In the genomic region with DNA sequence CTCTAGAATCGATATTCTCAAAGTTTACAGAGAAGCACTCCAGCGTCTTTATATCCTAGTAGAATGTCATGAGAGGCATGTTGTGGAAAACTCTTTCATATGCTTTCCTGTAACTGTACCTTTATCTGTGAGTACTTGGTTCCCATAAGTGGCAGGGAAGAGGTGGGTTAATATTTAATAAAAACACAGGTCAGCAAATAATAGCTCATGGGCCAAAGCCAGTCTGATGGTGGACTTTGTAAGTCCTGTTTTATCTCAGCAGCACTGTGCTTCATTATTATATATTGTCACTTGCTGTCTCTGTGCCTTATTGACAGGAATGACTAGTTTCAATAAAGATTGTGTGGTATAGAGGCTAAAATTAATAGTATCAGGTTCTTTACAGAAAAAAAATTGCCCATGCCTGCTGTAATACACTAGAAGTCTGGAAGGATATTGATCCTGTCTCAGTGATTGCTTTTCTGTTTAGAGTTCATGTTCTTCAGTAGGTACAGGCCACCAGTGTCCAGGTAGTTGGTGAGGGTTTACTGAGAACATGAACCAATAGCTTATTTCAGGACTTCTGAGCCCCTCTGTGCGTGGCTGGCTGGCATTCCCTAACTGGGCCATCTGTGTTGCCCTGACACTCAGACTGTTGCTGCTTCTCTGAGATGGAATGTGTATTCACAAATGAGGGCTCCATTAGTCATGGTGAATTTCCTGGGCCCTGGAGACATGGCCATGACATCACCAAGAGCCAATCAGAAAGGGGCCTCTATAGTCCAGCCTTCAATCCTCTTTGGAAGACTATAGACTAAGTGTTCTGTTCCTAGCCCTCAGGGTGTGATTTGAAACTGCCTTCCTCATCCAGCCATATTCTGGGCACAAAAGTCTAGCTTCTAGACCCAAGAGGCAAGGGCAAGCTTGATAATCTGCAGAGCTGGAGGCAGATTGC, we compare ENCODE assay signal across 9 mouse cellular contexts.
DNase-seq lines count a peak whose midpoint lies in the region; ATAC-seq and TF ChIP-seq lines count a peak whose summit lies in the region.
"Had no signal": no experiment of that assay in that cellular context is flagged by ENCODE, and none has a peak within 500 bp of the region (broad histone marks: within the 10 kb centered on the region; RNA-seq: fewer than 3 reads in every experiment).

No protein-coding gene starts in this region.

- TF ChIP-seq CTCF in midbrain, postnatal 0 days (IDR thresholded peaks at IDR 0.05) = no peak

- DNase-seq in layer of hippocampus, adult 18-20 months (ENCODE audit: low spot score in 2 of 2) = peak; percentile 7 to 46
- no peak for DNase-seq in layer of hippocampus, postnatal 25 days (ENCODE audit: extremely low spot score in 1 of 2, low spot score in 1 of 2)
- DNase-seq in embryonic facial prominence, embryonic 14.5 days (ENCODE audit: low spot score) = peak; percentile 86
- DNase-seq in midbrain, postnatal 0 days (ENCODE audit: low spot score) = peak; percentile 87
- DNase-seq in thymus, postnatal 14 days = no peak
- DNase-seq in right cerebral cortex, postnatal 36 days (ENCODE audit: low spot score in 2 of 2) = no peak

- peak overlapping the region; percentile 57 for H3K27ac ChIP-seq in embryonic facial prominence, embryonic 14.5 days (replicated peaks; ENCODE audit: low read depth, low read length)
- peak overlapping the region; percentile 84 for H3K27ac ChIP-seq in kidney, embryonic 15.5 days
- H3K27ac ChIP-seq in midbrain, postnatal 0 days (ENCODE audit: low read depth, low read length) = no peak overlapping the region
- H3K27ac ChIP-seq: macrophage had no signal

- H3K36me3 ChIP-seq in embryonic facial prominence, embryonic 14.5 days (ENCODE audit: control insufficient read depth, insufficient read depth, low read length) = no peaks in the 10 kb centered on the region
- H3K36me3 ChIP-seq in kidney, embryonic 15.5 days = no peaks in the 10 kb centered on the region
- no peaks in the 10 kb centered on the region for H3K36me3 ChIP-seq in midbrain, postnatal 0 days (ENCODE audit: insufficient read depth, low read length)

- H3K4me2 ChIP-seq in embryonic facial prominence, embryonic 14.5 days (ENCODE audit: low read depth, low read length) = no peak overlapping the region
- no peak overlapping the region for H3K4me2 ChIP-seq in kidney, embryonic 15.5 days
- H3K4me2 ChIP-seq in midbrain, postnatal 0 days (ENCODE audit: low read depth, low read length, poor library complexity, severe bottlenecking) = no peak overlapping the region

- no peak overlapping the region for H3K4me3 ChIP-seq in embryonic facial prominence, embryonic 14.5 days (ENCODE audit: low read depth, low read length)
- no peak overlapping the region for H3K4me3 ChIP-seq in kidney, embryonic 15.5 days (replicated peaks)
- H3K4me3 ChIP-seq in midbrain, postnatal 0 days (ENCODE audit: low read depth, low read length) = no peak overlapping the region

- ATAC-seq in embryonic facial prominence, embryonic 14.5 days (ENCODE audit: low read depth) = peak; percentile 78
- ATAC-seq in kidney, embryonic 15.5 days (replicated peaks; ENCODE audit: low FRiP score) = no peak
- peak; percentile 78 for ATAC-seq in midbrain, postnatal 0 days (ENCODE audit: low FRiP score)
- ATAC-seq in megakaryocyte-erythroid progenitor cell, adult 5-6 weeks (replicated peaks; ENCODE audit: low FRiP score, low TSS enrichment, poor library complexity, severe bottlenecking) = no peak

- peaks cover 38% of the 10 kb centered on the region for H3K4me1 ChIP-seq in embryonic facial prominence, embryonic 14.5 days (ENCODE audit: control insufficient read depth, insufficient read depth, low read length)
- peaks cover 42% of the 10 kb centered on the region for H3K4me1 ChIP-seq in kidney, embryonic 15.5 days
- H3K4me1 ChIP-seq in midbrain, postnatal 0 days (ENCODE audit: insufficient read depth, low read length) = 0 out of 2 replicates have a peak, but pooled peaks cover 7% of the 10 kb centered on the region

- 74% methylated on average over 3 of the region's 3 CpGs for WGBS in embryonic facial prominence, embryonic 14.5 days
- WGBS in kidney, embryonic 15.5 days = 76% methylated on average over 3 of the region's 3 CpGs
- 77% methylated on average over 3 of the region's 3 CpGs for WGBS in midbrain, postnatal 0 days

- no peaks in the 10 kb centered on the region for H3K9me3 ChIP-seq in embryonic facial prominence, embryonic 14.5 days (ENCODE audit: control insufficient read depth, low read length)
- H3K9me3 ChIP-seq in kidney, embryonic 15.5 days (replicated peaks) = no peaks in the 10 kb centered on the region
- no peaks in the 10 kb centered on the region for H3K9me3 ChIP-seq in midbrain, postnatal 0 days (ENCODE audit: low read length)

- no peak overlapping the region for H3K9ac ChIP-seq in embryonic facial prominence, embryonic 14.5 days (ENCODE audit: low read depth, low read length)
- H3K9ac ChIP-seq in kidney, embryonic 15.5 days = no peak overlapping the region
- H3K9ac ChIP-seq in midbrain, postnatal 0 days (replicated peaks; ENCODE audit: low read length, poor library complexity, severe bottlenecking) = no peak overlapping the region

- H3K27me3 ChIP-seq in embryonic facial prominence, embryonic 14.5 days (replicated peaks; ENCODE audit: control insufficient read depth, insufficient read depth, low read length) = no peaks in the 10 kb centered on the region
- no peaks in the 10 kb centered on the region for H3K27me3 ChIP-seq in kidney, embryonic 15.5 days
- H3K27me3 ChIP-seq in midbrain, postnatal 0 days (ENCODE audit: insufficient read depth, low read length) = no peaks in the 10 kb centered on the region

Comparison
In these comparisons a context has a peak if more than half of its experiments do, and no peak if none do; other contexts are left out.
1. DNase-seq: peak in layer of hippocampus, adult 18-20 months (2 of 2), embryonic facial prominence, embryonic 14.5 days (single experiment) and midbrain, postnatal 0 days (single experiment); none in layer of hippocampus, postnatal 25 days (0 of 2), thymus, postnatal 14 days (single experiment) and right cerebral cortex, postnatal 36 days (0 of 2).
2. ATAC-seq: peak in embryonic facial prominence, embryonic 14.5 days (single experiment) and midbrain, postnatal 0 days (single experiment); none in kidney, embryonic 15.5 days (single experiment) and megakaryocyte-erythroid progenitor cell, adult 5-6 weeks (single experiment).